Mouse (Mus musculus): Measurements from ENCODE around the gene Dbn1. TPM values are rescaled to one million over a fixed set of nuclear protein-coding genes. Genes with fewer than 3 reads are reported as not detected.

The Dbn1 gene
- polyA plus RNA-seq, 1 experiment from 2014 or later = 64.9 TPM

- no peaks in the 10 kb centered on the region for H3K9me3 ChIP-seq (ENCODE audit: control insufficient read depth, low read length)
- no peak overlapping the region for H3K4me2 ChIP-seq
- ATAC-seq (replicated peaks; ENCODE audit: low FRiP score) (no peak), DNase-seq (ENCODE audit: low spot score) (no peak)
- 85% methylated on average over 5 of the region's 5 CpGs for WGBS
- H3K4me3 ChIP-seq (ENCODE audit: low read depth, low read length) = no peak overlapping the region
- no peaks in the 10 kb centered on the region for H3K4me1 ChIP-seq (replicated peaks; ENCODE audit: control insufficient read depth, insufficient read depth, low read length)
- peaks cover 26% of the 10 kb centered on the region for H3K36me3 ChIP-seq (ENCODE audit: control insufficient read depth, insufficient read depth, low read length)
- no peak overlapping the region for H3K27ac ChIP-seq (ENCODE audit: low read depth, low read length)
- H3K27me3 ChIP-seq (replicated peaks; ENCODE audit: control insufficient read depth, insufficient read depth, low read length) = no peaks in the 10 kb centered on the region
- no peak overlapping the region for H3K9ac ChIP-seq (ENCODE audit: low read depth, low read length)
Observed at GRCm38 (mm10) chr13:55504390-55504789, 16.5 kb upstream of the Dbn1 start.

GRCm38 (mm10) chr13:55502405-55502804 is 14.5 kb upstream of the Dbn1 start:
- no peak overlapping the region for H3K9ac ChIP-seq (ENCODE audit: low read depth, low read length)
- ATAC-seq (replicated peaks; ENCODE audit: low FRiP score) (no peak), DNase-seq (ENCODE audit: low spot score) (no peak)
- H3K4me2 ChIP-seq = no peak overlapping the region
- H3K36me3 ChIP-seq (ENCODE audit: control insufficient read depth, insufficient read depth, low read length) = peaks cover 36% of the 10 kb centered on the region
- no peak overlapping the region for H3K4me3 ChIP-seq (ENCODE audit: low read depth, low read length)
- WGBS = 86% methylated on average over 8 of the region's 8 CpGs
- H3K9me3 ChIP-seq (ENCODE audit: control insufficient read depth, low read length) = no peaks in the 10 kb centered on the region
- no peak overlapping the region for H3K27ac ChIP-seq (ENCODE audit: low read depth, low read length)
- no peaks in the 10 kb centered on the region for H3K27me3 ChIP-seq (replicated peaks; ENCODE audit: control insufficient read depth, insufficient read depth, low read length)
- H3K4me1 ChIP-seq (replicated peaks; ENCODE audit: control insufficient read depth, insufficient read depth, low read length) = no peaks in the 10 kb centered on the region

- Histone ChIP-seq H3K4me2 (no peak overlapping the region), H3K4me3 (ENCODE audit: low read depth, low read length) (no peak overlapping the region), H3K27ac (ENCODE audit: low read depth, low read length) (no peak overlapping the region), H3K9ac (ENCODE audit: low read depth, low read length) (no peak overlapping the region), H3K27me3 (replicated peaks; ENCODE audit: control insufficient read depth, insufficient read depth, low read length) (0 out of 2 replicates have a peak, but pooled peaks cover 3% of the 10 kb centered on the region), H3K4me1 (replicated peaks; ENCODE audit: control insufficient read depth, insufficient read depth, low read length) (no peaks in the 10 kb centered on the region), H3K36me3 (ENCODE audit: control insufficient read depth, insufficient read depth, low read length) (peaks cover 19% of the 10 kb centered on the region), H3K9me3 (ENCODE audit: control insufficient read depth, low read length) (no peaks in the 10 kb centered on the region)
- 71% methylated on average over 10 of the region's 10 CpGs for WGBS
- DNase-seq (ENCODE audit: low spot score) = no peak
- ATAC-seq (replicated peaks; ENCODE audit: low FRiP score) = no peak
Observed at GRCm38 (mm10) chr13:55500575-55500974, 12.7 kb upstream of the Dbn1 start.

GRCm38 (mm10) chr13:55498906-55499305 is 11.0 kb upstream of the Dbn1 start:
- H3K4me2 ChIP-seq = no peak overlapping the region
- DNase-seq (ENCODE audit: low spot score) (no peak), ATAC-seq (replicated peaks; ENCODE audit: low FRiP score) (no peak)
- H3K4me1 ChIP-seq (replicated peaks; ENCODE audit: control insufficient read depth, insufficient read depth, low read length) = 0 out of 2 replicates have a peak, but pooled peaks cover 2% of the 10 kb centered on the region
- no peak overlapping the region for H3K9ac ChIP-seq (ENCODE audit: low read depth, low read length)
- no peak overlapping the region for H3K4me3 ChIP-seq (ENCODE audit: low read depth, low read length)
- no peak overlapping the region for H3K27ac ChIP-seq (ENCODE audit: low read depth, low read length)
- WGBS = 70% methylated on average over 11 of the region's 11 CpGs
- H3K9me3 ChIP-seq (ENCODE audit: control insufficient read depth, low read length) = no peaks in the 10 kb centered on the region
- H3K36me3 ChIP-seq (ENCODE audit: control insufficient read depth, insufficient read depth, low read length) = peaks cover 16% of the 10 kb centered on the region
- 0 out of 2 replicates have a peak, but pooled peaks cover 7% of the 10 kb centered on the region for H3K27me3 ChIP-seq (replicated peaks; ENCODE audit: control insufficient read depth, insufficient read depth, low read length)

- Histone ChIP-seq H3K9me3 (ENCODE audit: control insufficient read depth, low read length) (no peaks in the 10 kb centered on the region), H3K4me1 (replicated peaks; ENCODE audit: control insufficient read depth, insufficient read depth, low read length) (0 out of 2 replicates have a peak, but pooled peaks cover 2% of the 10 kb centered on the region), H3K4me2 (no peak overlapping the region), H3K4me3 (ENCODE audit: low read depth, low read length) (no peak overlapping the region), H3K27ac (ENCODE audit: low read depth, low read length) (no peak overlapping the region), H3K27me3 (replicated peaks; ENCODE audit: control insufficient read depth, insufficient read depth, low read length) (0 out of 2 replicates have a peak, but pooled peaks cover 10% of the 10 kb centered on the region), H3K9ac (ENCODE audit: low read depth, low read length) (no peak overlapping the region), H3K36me3 (ENCODE audit: control insufficient read depth, insufficient read depth, low read length) (peaks cover 12% of the 10 kb centered on the region; the same call in 1 of the 2 replicates)
- 86% methylated on average over 6 of the region's 6 CpGs for WGBS
- ATAC-seq (replicated peaks; ENCODE audit: low FRiP score) (no peak), DNase-seq (ENCODE audit: low spot score) (no peak)
Observed at GRCm38 (mm10) chr13:55496661-55497060, 8.8 kb upstream of the Dbn1 start.

GRCm38 (mm10) chr13:55495702-55496101 is 7.8 kb upstream of the Dbn1 start:
- H3K27ac ChIP-seq (ENCODE audit: low read depth, low read length) = no peak overlapping the region
- no peak overlapping the region for H3K4me3 ChIP-seq (ENCODE audit: low read depth, low read length)
- H3K9me3 ChIP-seq (ENCODE audit: control insufficient read depth, low read length) = no peaks in the 10 kb centered on the region
- WGBS = 62% methylated on average over 4 of the region's 4 CpGs
- no peak overlapping the region for H3K9ac ChIP-seq (ENCODE audit: low read depth, low read length)
- H3K4me2 ChIP-seq = no peak overlapping the region
- 0 out of 2 replicates have a peak, but pooled peaks cover 2% of the 10 kb centered on the region for H3K4me1 ChIP-seq (replicated peaks; ENCODE audit: control insufficient read depth, insufficient read depth, low read length)
- no peak for DNase-seq (ENCODE audit: low spot score)
- ATAC-seq (replicated peaks; ENCODE audit: low FRiP score) = no peak
- H3K27me3 ChIP-seq (replicated peaks; ENCODE audit: control insufficient read depth, insufficient read depth, low read length) = peaks cover 14% of the 10 kb centered on the region; the same call in 1 of the 2 replicates
- peaks cover 12% of the 10 kb centered on the region; the same call in 1 of the 2 replicates for H3K36me3 ChIP-seq (ENCODE audit: control insufficient read depth, insufficient read depth, low read length)

- H3K9ac ChIP-seq (ENCODE audit: low read depth, low read length) = no peak overlapping the region
Observed at GRCm38 (mm10) chr13:55494883-55495621, 7.1 kb upstream of the Dbn1 start.

GRCm38 (mm10) chr13:55494257-55494656 is 6.3 kb upstream of the Dbn1 start:
- Histone ChIP-seq H3K9me3 (ENCODE audit: control insufficient read depth, low read length) (no peaks in the 10 kb centered on the region), H3K4me2 (no peak overlapping the region), H3K36me3 (ENCODE audit: control insufficient read depth, insufficient read depth, low read length) (peaks cover 12% of the 10 kb centered on the region; the same call in 1 of the 2 replicates), H3K27ac (ENCODE audit: low read depth, low read length) (no peak overlapping the region), H3K9ac (ENCODE audit: low read depth, low read length) (no peak overlapping the region), H3K4me1 (replicated peaks; ENCODE audit: control insufficient read depth, insufficient read depth, low read length) (0 out of 2 replicates have a peak, but pooled peaks cover 2% of the 10 kb centered on the region), H3K4me3 (ENCODE audit: low read depth, low read length) (no peak overlapping the region), H3K27me3 (replicated peaks; ENCODE audit: control insufficient read depth, insufficient read depth, low read length) (peaks cover 20% of the 10 kb centered on the region)
- WGBS = 18% methylated on average over 2 of the region's 2 CpGs
- DNase-seq (ENCODE audit: low spot score) (no peak), ATAC-seq (replicated peaks; ENCODE audit: low FRiP score) (no peak)

More at GRCm38 (mm10) chr13:55494883-55495621, 7.1 kb upstream of the Dbn1 start:
- H3K27ac ChIP-seq (ENCODE audit: low read depth, low read length) = no peak overlapping the region
- H3K4me3 ChIP-seq (ENCODE audit: low read depth, low read length) = no peak overlapping the region
- DNase-seq (ENCODE audit: low spot score) (no peak), ATAC-seq (replicated peaks; ENCODE audit: low FRiP score) (no peak)
- WGBS = 15% methylated on average over 18 of the region's 18 CpGs
- H3K27me3 ChIP-seq (replicated peaks; ENCODE audit: control insufficient read depth, insufficient read depth, low read length) = peaks cover 14% of the 10 kb centered on the region; the same call in 1 of the 2 replicates
- H3K9me3 ChIP-seq (ENCODE audit: control insufficient read depth, low read length) = no peaks in the 10 kb centered on the region
- H3K4me1 ChIP-seq (replicated peaks; ENCODE audit: control insufficient read depth, insufficient read depth, low read length) = 0 out of 2 replicates have a peak, but pooled peaks cover 2% of the 10 kb centered on the region
- H3K4me2 ChIP-seq = no peak overlapping the region
- peaks cover 12% of the 10 kb centered on the region; the same call in 1 of the 2 replicates for H3K36me3 ChIP-seq (ENCODE audit: control insufficient read depth, insufficient read depth, low read length)
